Mouse (Mus musculus) forelimb bud, embryonic 11.5 days (tissue): ENCODE measurements around the gene Pea15a.
"Not testable (repeated sequence)": the region's sequence is repeated elsewhere in the genome, so short reads cannot be mapped to it uniquely, and the experiment has no call there.

ENCODE experiments used
- DNase-seq: peaks from one replicate; pipeline ENCODE4 v3.0.0-alpha.2; 2012; ENCODE audit warnings: low read depth, low spot score

Pea15a gene

GRCm38 (mm10) chr1:172206141-172206917, at the start of gene Pea15a:
Pea15a (minus strand) TSS chr1:172206804.
- DNase-seq, result peak; percentile 48

GRCm38 (mm10) chr1:172247679-172248078, 41.1 kb upstream of the Pea15a start:
- DNase-seq, result peak; percentile 34

- DNase-seq, result no peak
Observed at GRCm38 (mm10) chr1:172247216-172247615, 40.6 kb upstream of the Pea15a start.

- not testable (repeated sequence) for DNase-seq
Observed at GRCm38 (mm10) chr1:172244645-172245044, 38.0 kb upstream of the Pea15a start.

- no peak for DNase-seq
Observed at GRCm38 (mm10) chr1:172243547-172244205, 37.1 kb upstream of the Pea15a start.

- no peak for DNase-seq
Observed at GRCm38 (mm10) chr1:172242401-172242800, 35.8 kb upstream of the Pea15a start.

- no peak for DNase-seq
Observed at GRCm38 (mm10) chr1:172240945-172241708, 34.5 kb upstream of the Pea15a start.

GRCm38 (mm10) chr1:172229215-172229614, 22.6 kb upstream of the Pea15a start:
- no peak for DNase-seq

GRCm38 (mm10) chr1:172228209-172228608, 21.6 kb upstream of the Pea15a start:
- no peak for DNase-seq

- DNase-seq, result peak; percentile 60
Observed at GRCm38 (mm10) chr1:172221297-172222063, 14.9 kb upstream of the Pea15a start.

GRCm38 (mm10) chr1:172220414-172220813, 13.8 kb upstream of the Pea15a start:
- no peak for DNase-seq

GRCm38 (mm10) chr1:172219451-172220406, 13.1 kb upstream of the Pea15a start, which contains the start of gene Casq1:
Casq1 (minus strand) TSS chr1:172219868.
- no peak for DNase-seq

GRCm38 (mm10) chr1:172218164-172218910, 11.7 kb upstream of the Pea15a start:
- DNase-seq, result no peak

GRCm38 (mm10) chr1:172217148-172217547, 10.5 kb upstream of the Pea15a start:
- DNase-seq, result peak; percentile 92

GRCm38 (mm10) chr1:172214748-172215147, 8.1 kb upstream of the Pea15a start:
- DNase-seq, result no peak

- no peak for DNase-seq
Observed at GRCm38 (mm10) chr1:172213771-172214170, 7.2 kb upstream of the Pea15a start.

- DNase-seq, result no peak
Observed at GRCm38 (mm10) chr1:172212776-172213175, 6.2 kb upstream of the Pea15a start.

- no peak for DNase-seq
Observed at GRCm38 (mm10) chr1:172207111-172207584, 544 bp upstream of the Pea15a start.

GRCm38 (mm10) chr1:172205741-172206087, 890 bp downstream of the Pea15a start:
- DNase-seq, result no peak
